Mouse (Mus musculus): ENCODE results near the gene Ak2.

- TF ChIP-seq TAL1 (IDR thresholded peaks at IDR 0.05; ENCODE audit: low read length) (no peak), GATA1 (IDR thresholded peaks at IDR 0.05; ENCODE audit: low read length) (no peak)
Observed at GRCm38 (mm10) chr4:128958849-128959248, 32.9 kb upstream of the Ak2 start.
